8 mouse cellular contexts compared by ENCODE assay signal in genomic region chr2:106955621-106956020, GRCm38 (mm10). TPM values are rescaled to one million over a fixed set of nuclear protein-coding genes. Genes with fewer than 3 reads are reported as not detected.
A peak's percentile ranks its signal among the peaks of the same experiment; 100 is the strongest.
DNase-seq lines count a peak whose midpoint lies in the region; ATAC-seq and TF ChIP-seq lines count a peak whose summit lies in the region.

No protein-coding gene starts in this region.

- H3K27ac ChIP-seq in liver, embryonic 14.5 days: no peak overlapping the region
- H3K27ac ChIP-seq in liver, embryonic 11.5 days (ENCODE audit: low read depth, low read length): no peak overlapping the region
- H3K27ac ChIP-seq in cortical plate, adult 2 months (ENCODE audit: insufficient read depth, low read length): no peak overlapping the region
- no peak overlapping the region for H3K27ac ChIP-seq in kidney, embryonic 14.5 days (ENCODE audit: low read depth, low read length)
- no peak overlapping the region for H3K27ac ChIP-seq in midbrain, postnatal 0 days (ENCODE audit: low read depth, low read length)

- TF ChIP-seq POLR2A in cortical plate, adult 2 months (IDR thresholded peaks at IDR 0.05; ENCODE audit: extremely low read depth, insufficient read depth, low read length): no peak

- no peak for TF ChIP-seq EP300 in liver, embryonic 14.5 days (IDR thresholded peaks at IDR 0.05; ENCODE audit: low read depth)

- 13% methylated on average over 10 of the region's 10 CpGs for WGBS in liver, embryonic 14.5 days (ENCODE audit: insufficient replicate concordance)
- 13% methylated on average over 10 of the region's 10 CpGs for WGBS in liver, embryonic 11.5 days
- WGBS in kidney, embryonic 14.5 days: 12% methylated on average over 10 of the region's 10 CpGs
- 11% methylated on average over 10 of the region's 10 CpGs for WGBS in midbrain, postnatal 0 days

- no peaks in the 10 kb centered on the region for H3K4me1 ChIP-seq in liver, embryonic 14.5 days (replicated peaks; ENCODE audit: control insufficient read depth in 2 of 2, insufficient read depth in 2 of 2, low read length in 1 of 2)
- H3K4me1 ChIP-seq in liver, embryonic 11.5 days (replicated peaks; ENCODE audit: control insufficient read depth, insufficient read depth, low read length): no peaks in the 10 kb centered on the region
- no peaks in the 10 kb centered on the region for H3K4me1 ChIP-seq in cortical plate, adult 2 months (ENCODE audit: control insufficient read depth, insufficient read depth, low read length)
- no peaks in the 10 kb centered on the region for H3K4me1 ChIP-seq in kidney, embryonic 14.5 days (ENCODE audit: control insufficient read depth, insufficient read depth, low read length)
- H3K4me1 ChIP-seq in midbrain, postnatal 0 days (ENCODE audit: insufficient read depth, low read length): no peaks in the 10 kb centered on the region

- ATAC-seq in liver, embryonic 14.5 days (ENCODE audit: insufficient read depth): no peak
- no peak for ATAC-seq in liver, embryonic 11.5 days (replicated peaks; ENCODE audit: low FRiP score)
- ATAC-seq in kidney, embryonic 14.5 days (ENCODE audit: low FRiP score, low TSS enrichment): peak; percentile 13; the same call in 1 of the 2 replicates
- ATAC-seq in midbrain, postnatal 0 days (ENCODE audit: low FRiP score): 0 out of 2 replicates have a peak, but pooled peaks have one; percentile 6

- peak; percentile 61 for TF ChIP-seq CTCF in liver, embryonic 14.5 days (IDR thresholded peaks at IDR 0.05; ENCODE audit: low read depth)
- TF ChIP-seq CTCF in cortical plate, adult 2 months (IDR thresholded peaks at IDR 0.05; ENCODE audit: extremely low read depth, insufficient read depth, low read length): peak; percentile 26; the same call in 1 of the 2 replicates
- TF ChIP-seq CTCF in midbrain, postnatal 0 days (IDR thresholded peaks at IDR 0.05): peak; percentile 96

- no peaks in the 10 kb centered on the region for H3K27me3 ChIP-seq in liver, embryonic 14.5 days (ENCODE audit: control insufficient read depth, insufficient read depth, low read length)
- H3K27me3 ChIP-seq in liver, embryonic 11.5 days (replicated peaks; ENCODE audit: control insufficient read depth, insufficient read depth, low read length): no peaks in the 10 kb centered on the region
- H3K27me3 ChIP-seq in kidney, embryonic 14.5 days (ENCODE audit: control insufficient read depth, insufficient read depth, low read length): no peaks in the 10 kb centered on the region
- no peaks in the 10 kb centered on the region for H3K27me3 ChIP-seq in midbrain, postnatal 0 days (ENCODE audit: insufficient read depth, low read length)

- H3K9ac ChIP-seq in liver, embryonic 14.5 days (replicated peaks): no peak overlapping the region
- H3K9ac ChIP-seq in liver, embryonic 11.5 days (ENCODE audit: low read depth, low read length): no peak overlapping the region
- no peak overlapping the region for H3K9ac ChIP-seq in kidney, embryonic 14.5 days (ENCODE audit: low read depth, low read length)
- no peak overlapping the region for H3K9ac ChIP-seq in midbrain, postnatal 0 days (replicated peaks; ENCODE audit: low read length, poor library complexity, severe bottlenecking)

- peak; percentile 39 for DNase-seq in adrenal gland, postnatal 14 days
- no peak for DNase-seq in adrenal gland, adult 8-10 months
- peak in 1 of 3 experiments; percentile 9 for DNase-seq in liver, embryonic 14.5 days (ENCODE audit: low read depth in 3 of 3, low spot score in 3 of 3)
- DNase-seq in liver, embryonic 11.5 days (ENCODE audit: low spot score): no peak
- DNase-seq in midbrain, postnatal 0 days (ENCODE audit: low spot score): peak; percentile 84
- DNase-seq in T-cell, adult 2 months (ENCODE audit: low spot score): no peak

- no peaks in the 10 kb centered on the region for H3K36me3 ChIP-seq in liver, embryonic 14.5 days (replicated peaks; ENCODE audit: control insufficient read depth, insufficient read depth, low read depth)
- no peaks in the 10 kb centered on the region for H3K36me3 ChIP-seq in liver, embryonic 11.5 days (ENCODE audit: control insufficient read depth, insufficient read depth, low read length)
- H3K36me3 ChIP-seq in kidney, embryonic 14.5 days (ENCODE audit: control insufficient read depth, insufficient read depth, low read length): no peaks in the 10 kb centered on the region
- no peaks in the 10 kb centered on the region for H3K36me3 ChIP-seq in midbrain, postnatal 0 days (ENCODE audit: insufficient read depth, low read length)

- no peaks in the 10 kb centered on the region for H3K9me3 ChIP-seq in liver, embryonic 14.5 days (ENCODE audit: control insufficient read depth, low read length)
- H3K9me3 ChIP-seq in liver, embryonic 11.5 days (ENCODE audit: control insufficient read depth, low read length): no peaks in the 10 kb centered on the region
- no peaks in the 10 kb centered on the region for H3K9me3 ChIP-seq in kidney, embryonic 14.5 days (ENCODE audit: control insufficient read depth, low read length)
- no peaks in the 10 kb centered on the region for H3K9me3 ChIP-seq in midbrain, postnatal 0 days (ENCODE audit: low read length)

- no peak overlapping the region for H3K4me3 ChIP-seq in liver, embryonic 14.5 days (ENCODE audit: insufficient read depth in 1 of 2, low read depth in 2 of 2, low read length in 2 of 2)
- no peak overlapping the region for H3K4me3 ChIP-seq in liver, embryonic 11.5 days (ENCODE audit: low read depth, low read length)
- H3K4me3 ChIP-seq in cortical plate, adult 2 months (ENCODE audit: insufficient read depth, low read length): no peak overlapping the region
- no peak overlapping the region for H3K4me3 ChIP-seq in kidney, embryonic 14.5 days (ENCODE audit: low read length)
- H3K4me3 ChIP-seq in midbrain, postnatal 0 days (ENCODE audit: low read depth, low read length): no peak overlapping the region

- no peak overlapping the region for H3K4me2 ChIP-seq in liver, embryonic 14.5 days (ENCODE audit: low read depth)
- no peak overlapping the region for H3K4me2 ChIP-seq in liver, embryonic 11.5 days
- no peak overlapping the region for H3K4me2 ChIP-seq in kidney, embryonic 14.5 days (replicated peaks; ENCODE audit: low read depth, low read length)
- H3K4me2 ChIP-seq in midbrain, postnatal 0 days (ENCODE audit: low read depth, low read length, poor library complexity, severe bottlenecking): no peak overlapping the region

RNA-seq across cellular contexts. Expression of gene Arl14ep, which starts 18.6 kb away (rescaled TPM):
- 29.7 and 33.3 TPM in 2 replicates for total RNA-seq in adrenal gland, postnatal 14 days (2021)
- total RNA-seq in adrenal gland, adult 8-10 months (2022): 10 to 100 TPM; 33.7 to 45.9 (median 39.8) TPM
- 2.7 and 4.7 TPM in 2 replicates for polyA plus RNA-seq in liver, embryonic 14.5 days (2012; rRNA removed)
- polyA plus RNA-seq in liver, embryonic 14.5 days (2014; fragmentation: Nextera tagmentation; extraction: Ambion mirVana): 7.1 and 7.9 TPM in 2 replicates
- polyA plus RNA-seq in liver, embryonic 11.5 days (2014; fragmentation: Nextera tagmentation; extraction: Ambion mirVana): 28.4 and 30.6 TPM in 2 replicates
- 25.3 and 26.1 TPM in 2 replicates for polyA plus RNA-seq in cortical plate, adult 2 months (2012; rRNA removed)
- 41.6 and 53.4 TPM in 2 replicates for polyA plus RNA-seq in kidney, embryonic 14.5 days (2014; fragmentation: Nextera tagmentation; extraction: Ambion mirVana)
- total RNA-seq in midbrain, postnatal 0 days (2014; rRNA removed): 27.8 and 40.6 TPM in 2 replicates
- 26.5 and 26.9 TPM in 2 replicates for polyA plus RNA-seq in midbrain, postnatal 0 days (2015; fragmentation: Nextera tagmentation; extraction: Ambion mirVana)

Comparison
In these comparisons a context has a peak if more than half of its experiments do, and no peak if none do; other contexts are left out.
1. DNase-seq: peak in adrenal gland, postnatal 14 days (single experiment) and midbrain, postnatal 0 days (single experiment); none in adrenal gland, adult 8-10 months (single experiment), liver, embryonic 11.5 days (single experiment) and T-cell, adult 2 months (single experiment).
2. ATAC-seq: peak in kidney, embryonic 14.5 days (single experiment) and midbrain, postnatal 0 days (single experiment); none in liver, embryonic 14.5 days (single experiment) and liver, embryonic 11.5 days (single experiment).
3. CTCF ChIP-seq: peak in every context shown above with its lines; median percentile 96 in midbrain, postnatal 0 days; 61 in liver, embryonic 14.5 days; 26 in cortical plate, adult 2 months.